Mouse (Mus musculus) MN1 (cell line): ENCODE data around the gene Dip2c.

Experiments
- DNase-seq: peaks from one replicate; pipeline ENCODE4 v3.0.0-alpha.2; 2016; ENCODE audit warnings: low spot score

The Dip2c gene

DNA sequence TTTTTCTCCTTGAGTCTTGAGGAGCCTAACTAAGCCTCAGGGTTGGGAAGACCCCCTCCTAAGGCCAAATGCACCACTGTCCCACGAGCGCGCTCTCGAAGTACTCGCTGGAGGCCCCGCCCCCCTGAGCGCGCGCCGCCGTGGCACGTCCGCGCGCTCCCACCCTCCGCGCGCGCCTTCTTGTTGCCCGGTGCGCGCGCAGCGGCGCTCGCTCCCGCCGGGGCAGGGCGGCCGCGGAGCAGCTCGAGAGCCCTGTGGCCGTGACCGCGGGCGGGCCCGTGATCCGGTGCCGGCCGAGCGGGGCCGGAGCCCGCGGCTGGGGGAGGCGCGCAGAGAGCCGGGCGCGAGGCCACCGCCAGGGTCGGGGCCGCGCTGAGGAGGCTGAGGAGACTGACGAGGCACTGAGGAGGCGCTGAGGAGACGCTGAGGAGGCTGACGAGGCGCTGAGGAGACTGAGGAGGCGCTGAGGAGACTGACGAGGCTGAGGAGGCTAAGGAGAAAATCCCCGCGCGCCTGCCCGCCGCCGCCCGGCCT lies at the start of gene Dip2c:
Gene Dip2c (plus strand): TSS at position 207 of the 534 bp plus-strand sequence.
- DNase-seq: peak; percentile 91

- no peak for DNase-seq
Measured at GRCm38 (mm10) chr13:9227078-9227477, 49.2 kb upstream of the Dip2c start.

DNA sequence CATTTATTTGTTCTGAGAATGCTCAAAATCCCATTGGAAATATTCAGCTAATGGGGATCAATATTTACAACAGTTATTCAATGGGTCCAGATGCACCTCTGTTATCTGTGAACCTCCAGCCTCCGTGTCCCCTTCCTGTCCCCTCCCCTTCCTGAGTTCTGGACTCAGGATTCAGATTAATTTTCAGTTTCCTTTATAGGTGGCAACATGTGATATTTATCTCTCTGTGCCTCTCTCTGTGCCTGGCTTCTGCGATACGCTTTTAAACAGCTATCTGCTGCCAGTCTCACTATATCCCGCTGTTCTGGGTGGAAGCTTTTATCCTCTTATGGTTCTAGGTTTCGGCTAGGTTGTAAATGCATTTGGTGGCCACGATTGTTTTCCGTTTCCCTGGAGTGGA lies 38.8 kb upstream of the Dip2c start:
- DNase-seq: no peak

- DNase-seq: no peak
Measured at GRCm38 (mm10) chr13:9239127-9239526, 37.2 kb upstream of the Dip2c start.

- DNase-seq: no peak
Measured at GRCm38 (mm10) chr13:9239631-9240236, 36.6 kb upstream of the Dip2c start.

- DNase-seq: no peak
Measured at GRCm38 (mm10) chr13:9261748-9262147, 14.6 kb upstream of the Dip2c start.

GRCm38 (mm10) chr13:9265516-9265915 lies 10.8 kb upstream of the Dip2c start:
- no peak for DNase-seq

DNA sequence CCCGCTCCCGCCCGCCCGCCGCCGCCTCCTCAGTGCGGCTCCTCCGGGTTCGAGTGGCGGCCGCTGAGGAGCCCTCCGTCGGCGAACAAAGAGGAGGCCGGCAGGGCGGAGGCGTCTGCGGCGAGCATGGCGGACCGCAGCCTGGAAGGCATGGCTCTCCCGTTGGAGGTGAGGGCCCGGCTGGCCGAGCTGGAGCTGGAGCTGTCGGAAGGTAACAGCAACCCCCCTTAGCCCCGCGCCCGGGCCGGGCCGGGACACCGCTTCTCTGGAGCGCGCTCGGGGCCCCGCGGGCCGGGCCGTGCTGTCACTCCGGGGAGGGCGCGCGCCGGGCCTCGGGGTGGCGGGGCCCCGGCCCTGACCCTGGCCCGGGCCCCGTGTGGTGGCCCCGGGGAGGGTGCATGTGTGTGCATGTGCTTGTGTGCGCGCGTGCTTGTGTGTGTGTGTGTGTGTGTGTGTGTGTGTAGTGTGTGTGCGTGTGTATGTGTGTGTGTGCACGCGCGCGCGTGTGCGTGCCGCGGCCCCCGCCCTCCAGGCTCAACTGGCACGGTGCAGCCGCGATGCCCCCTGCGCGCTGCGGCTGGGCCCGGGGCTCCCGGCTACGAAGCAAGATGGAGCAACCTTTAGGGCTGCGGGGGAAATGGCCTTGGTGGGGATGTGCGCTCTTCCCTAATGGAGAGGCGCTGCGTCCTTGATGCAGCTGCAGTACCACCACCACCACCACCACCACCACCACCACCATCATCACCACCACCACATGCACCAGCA lies 710 bp downstream of the Dip2c start:
- peak; percentile 68 for DNase-seq

DNA sequence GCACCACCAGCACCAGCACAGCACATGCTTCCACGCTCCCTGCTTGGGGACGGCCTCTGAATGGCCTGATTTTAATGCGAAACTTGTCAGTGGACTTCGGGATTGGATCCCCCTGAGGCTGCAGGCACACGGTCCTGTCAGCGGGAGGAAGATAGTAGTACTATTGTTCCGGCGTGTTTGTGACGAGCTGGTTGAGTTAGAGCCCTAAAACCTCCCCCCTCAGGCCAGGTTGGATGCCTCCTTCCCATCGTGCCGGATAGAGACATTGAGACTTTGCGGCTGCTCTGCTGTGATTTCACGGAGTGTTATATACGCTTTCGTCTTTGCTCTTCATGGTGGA lies 1.3 kb downstream of the Dip2c start:
- DNase-seq: no peak

- no peak for DNase-seq
Measured at GRCm38 (mm10) chr13:9278636-9279035, 2.3 kb downstream of the Dip2c start.

DNA sequence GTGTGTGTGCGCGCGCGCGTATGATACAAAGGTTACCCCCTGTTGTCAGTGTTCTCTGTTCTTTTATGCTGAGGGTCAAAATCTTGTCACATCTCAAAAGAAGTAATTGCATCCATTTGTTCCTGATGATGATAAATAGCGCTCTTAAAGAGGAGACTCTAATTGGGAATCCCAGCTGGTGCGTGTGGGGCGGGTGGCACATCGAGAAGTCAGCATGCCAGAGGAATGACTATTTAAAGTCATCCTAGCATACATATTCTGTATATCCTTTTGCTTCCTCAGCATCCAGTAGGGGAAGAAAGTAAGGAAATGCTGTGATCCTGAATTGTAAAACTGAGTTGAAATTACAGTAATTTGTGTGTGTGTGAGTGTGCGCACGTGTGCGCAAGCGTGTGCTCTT lies 6.7 kb downstream of the Dip2c start:
- no peak for DNase-seq

DNA sequence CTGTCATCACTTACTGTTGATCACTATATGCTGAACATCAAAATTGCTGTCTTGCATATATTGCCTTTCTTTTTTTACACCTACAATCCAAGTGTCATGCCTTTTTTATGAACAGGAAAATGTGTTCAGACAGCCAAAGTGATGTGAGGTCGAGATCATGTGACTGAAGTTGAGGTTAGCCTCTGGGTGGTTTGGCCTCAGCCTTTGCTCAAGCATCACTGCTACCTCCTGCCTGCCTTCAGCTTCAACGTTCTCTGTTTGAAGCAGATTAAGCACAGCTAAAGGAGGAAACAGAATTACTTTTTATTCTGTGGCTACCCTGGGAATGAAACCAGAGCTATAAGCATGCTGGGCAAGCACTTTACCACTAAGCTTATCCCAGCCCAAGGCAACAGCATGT lies 13.6 kb downstream of the Dip2c start:
- DNase-seq: no peak

DNA sequence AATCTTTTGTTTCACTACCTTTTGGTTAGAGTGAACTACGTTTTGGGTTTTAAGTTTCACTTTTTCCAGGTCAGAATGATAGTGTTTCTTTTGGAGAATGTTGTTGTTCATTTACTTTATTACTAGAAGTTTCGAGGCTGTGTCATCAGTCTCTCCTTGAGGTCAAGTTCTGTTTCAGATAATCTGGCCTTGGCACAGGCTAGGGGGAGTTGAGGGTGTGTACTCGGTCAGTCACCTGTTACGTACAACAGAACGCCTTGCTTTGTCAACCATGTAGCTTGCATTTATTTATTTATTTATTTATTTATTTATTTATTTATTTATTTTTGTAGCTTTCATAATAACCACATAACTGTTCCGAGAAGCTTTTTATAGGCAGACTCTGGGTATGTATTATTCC lies 20.0 kb downstream of the Dip2c start:
- no peak for DNase-seq

DNA sequence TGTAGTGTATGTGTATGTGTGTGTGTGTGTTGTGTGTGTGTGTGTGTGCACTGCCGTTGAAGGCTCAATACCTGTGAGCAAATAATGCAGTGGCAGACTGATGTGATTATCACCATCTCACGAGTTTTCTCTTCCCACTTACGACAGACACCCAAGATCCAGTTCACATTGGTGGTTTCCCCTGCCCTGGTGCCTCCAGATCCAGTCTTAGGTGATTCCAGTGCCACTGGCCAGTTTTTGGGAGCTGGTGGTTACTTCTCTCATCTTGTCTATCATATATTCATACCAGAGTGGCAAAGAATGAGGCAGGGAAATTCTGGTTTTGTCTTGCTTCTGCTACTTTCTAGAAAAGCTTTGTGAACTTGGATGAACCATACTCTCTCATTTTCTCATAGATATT lies 20.9 kb downstream of the Dip2c start:
- no peak for DNase-seq

GRCm38 (mm10) chr13:9297689-9298088 lies 21.4 kb downstream of the Dip2c start:
- DNase-seq: no peak

DNA sequence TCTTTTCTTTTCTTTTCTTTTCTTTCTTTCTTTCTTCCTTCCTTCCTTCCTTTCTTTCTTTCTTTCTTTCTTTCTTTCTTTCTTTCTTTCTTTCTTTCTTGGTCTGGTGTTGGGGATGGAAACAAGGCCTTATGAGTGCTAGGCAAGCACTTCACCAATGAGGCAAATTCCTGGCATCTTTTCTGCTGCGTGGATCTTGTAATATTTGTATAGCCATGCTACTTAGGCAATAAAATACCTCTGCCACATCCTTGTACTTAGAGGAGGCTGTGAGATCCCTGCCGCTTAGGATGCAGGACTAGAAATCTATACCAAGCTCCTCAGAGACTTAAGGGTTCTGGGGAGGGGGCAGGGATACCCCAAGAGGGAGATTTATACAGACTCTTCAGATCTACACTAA lies 23.3 kb downstream of the Dip2c start:
- DNase-seq: no peak

DNA sequence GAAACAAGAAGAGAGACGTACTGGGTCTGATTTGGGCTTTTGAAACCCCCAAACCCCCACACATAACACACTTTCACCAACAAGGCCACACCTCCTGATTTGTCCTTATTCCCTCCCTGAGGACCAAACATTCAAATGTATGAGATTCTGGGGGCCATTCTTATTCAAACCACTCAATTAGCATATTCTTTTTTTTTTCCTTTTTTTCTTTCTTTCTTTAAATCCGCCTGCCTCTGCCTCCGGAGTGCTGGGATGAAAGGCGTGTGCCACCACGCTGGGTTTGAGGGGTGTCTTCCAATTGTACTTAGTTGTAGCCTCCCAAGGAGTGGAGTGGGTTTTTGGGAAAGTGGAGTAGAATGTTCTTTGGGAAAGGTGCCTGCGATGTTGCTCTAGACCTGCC lies 32.5 kb downstream of the Dip2c start:
- no peak for DNase-seq

DNA sequence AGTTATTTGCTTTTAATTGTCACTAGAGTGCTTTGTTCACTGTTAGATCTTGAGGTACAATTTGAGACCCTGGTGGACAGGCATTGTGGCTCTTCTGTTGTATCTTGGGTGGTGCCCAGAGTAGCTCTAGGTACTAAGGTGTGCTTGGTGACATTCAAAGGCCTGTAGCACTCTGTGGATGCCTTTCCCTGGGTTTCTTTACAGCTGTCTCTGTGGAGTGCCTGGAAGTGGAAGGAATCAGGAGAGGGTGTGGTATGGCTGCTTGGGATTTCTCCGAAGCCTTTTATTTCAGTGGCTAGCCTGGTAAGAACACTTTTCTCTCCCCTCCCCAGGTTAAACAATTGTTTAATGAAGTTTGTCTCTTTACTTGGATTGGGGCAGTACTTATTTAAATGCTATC lies 34.5 kb downstream of the Dip2c start:
- DNase-seq: no peak

- no peak for DNase-seq
Measured at GRCm38 (mm10) chr13:9312916-9313315, 36.6 kb downstream of the Dip2c start.

DNA sequence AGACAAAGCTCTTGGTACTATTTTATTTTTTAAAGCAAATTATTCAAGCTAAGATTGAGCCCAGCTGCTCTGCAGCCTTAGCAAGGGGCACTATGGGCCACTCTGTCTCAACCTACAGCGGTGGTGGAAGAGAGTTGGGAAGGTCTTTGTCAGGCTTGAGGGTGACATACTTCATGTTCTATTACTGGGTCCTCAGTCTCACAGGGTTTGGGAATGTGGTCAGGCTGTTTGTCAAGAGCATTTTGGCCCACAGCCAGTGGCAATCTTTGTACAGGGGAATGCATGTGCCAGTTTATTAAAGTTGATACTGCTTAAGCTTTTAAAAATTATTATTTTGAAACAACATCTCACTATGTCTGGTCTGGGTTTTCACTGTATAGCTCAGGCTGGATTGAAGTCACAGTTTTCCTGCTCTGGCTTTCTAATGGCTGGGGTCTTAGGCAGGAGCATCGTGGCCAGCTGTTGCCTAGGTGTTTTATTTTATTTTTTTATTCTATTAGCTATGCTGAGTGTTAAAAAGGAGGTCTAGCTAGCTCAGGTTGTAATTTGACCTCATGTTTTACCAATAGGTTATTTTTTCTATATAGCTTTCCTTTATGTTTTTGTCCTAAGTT lies 37.9 kb downstream of the Dip2c start:
- no peak for DNase-seq

GRCm38 (mm10) chr13:9314713-9315112 lies 38.4 kb downstream of the Dip2c start:
- DNase-seq: no peak

GRCm38 (mm10) chr13:9319745-9320144 lies 43.4 kb downstream of the Dip2c start:
- DNase-seq: no peak

GRCm38 (mm10) chr13:9325262-9325661 lies 48.9 kb downstream of the Dip2c start:
- peak; percentile 21 for DNase-seq
